Mouse (Mus musculus): ENCODE results near the gene Clcn6. TPM values are rescaled to one million over a fixed set of nuclear protein-coding genes. Genes with fewer than 3 reads are reported as not detected.

Gene Clcn6
- 8.2 and 9.0 TPM in 2 replicates for polyA plus RNA-seq (2012; ENCODE audit: insufficient read depth, insufficient read length, missing spikeins)

GRCm38 (mm10) chr4:148038600-148039253, at the start of gene Clcn6, which contains the start of gene Mthfr:
Gene Clcn6, minus strand, starts transcription at chr4:148038821.
Gene Mthfr, plus strand, starts transcription at chr4:148039077.
- TF ChIP-seq POLR2A (IDR thresholded peaks at IDR 0.05; ENCODE audit: borderline replicate concordance, low read depth, low read length) (no peak), CTCF (IDR thresholded peaks at IDR 0.05; ENCODE audit: low read depth, low read length) (no peak)
- H3K4me1 ChIP-seq (ENCODE audit: control insufficient read depth, insufficient read depth, low read length): peaks cover 23% of the 10 kb centered on the region

GRCm38 (mm10) chr4:148087907-148088527, 49.4 kb upstream of the Clcn6 start, which contains the start of gene Agtrap:
Gene Agtrap, minus strand, starts transcription at chr4:148088031.
- H3K27ac ChIP-seq (ENCODE audit: insufficient read depth, low read depth, low read length): peak within 1 kb of the TSS; percentile 38
- TF ChIP-seq POLR2A (IDR thresholded peaks at IDR 0.05; ENCODE audit: borderline replicate concordance, low read depth, low read length): no peak
- TF ChIP-seq CTCF (IDR thresholded peaks at IDR 0.05; ENCODE audit: low read depth, low read length): no peak
- peaks cover 30% of the 10 kb centered on the region for H3K4me1 ChIP-seq (ENCODE audit: control insufficient read depth, insufficient read depth, low read length)
- H3K4me3 ChIP-seq (ENCODE audit: insufficient read depth, low read length): peak within 1 kb of the TSS; percentile 81

More at GRCm38 (mm10) chr4:148038600-148039253, at the start of gene Clcn6, which contains the start of gene Mthfr:
- peak within 1 kb of the TSS; percentile 83 for H3K27ac ChIP-seq (ENCODE audit: insufficient read depth, low read depth, low read length)
- peak within 1 kb of the TSS; percentile 82 for H3K4me3 ChIP-seq (ENCODE audit: insufficient read depth, low read length)

- TF ChIP-seq POLR2A (IDR thresholded peaks at IDR 0.05; ENCODE audit: borderline replicate concordance, low read depth, low read length): no peak
- no peak for TF ChIP-seq CTCF (IDR thresholded peaks at IDR 0.05; ENCODE audit: low read depth, low read length)
- peak overlapping the region; percentile 81 for H3K4me3 ChIP-seq (ENCODE audit: insufficient read depth, low read length)
- H3K27ac ChIP-seq (ENCODE audit: insufficient read depth, low read depth, low read length): peak overlapping the region; percentile 38
- H3K4me1 ChIP-seq (ENCODE audit: control insufficient read depth, insufficient read depth, low read length): peaks cover 32% of the 10 kb centered on the region
These were observed 48.7 kb upstream of the Clcn6 start for GRCm38 (mm10) chr4:148087091-148087906.

GRCm38 (mm10) chr4:148085907-148086305, 47.3 kb upstream of the Clcn6 start:
- Histone ChIP-seq H3K4me3 (ENCODE audit: insufficient read depth, low read length) (no peak overlapping the region), H3K27ac (ENCODE audit: insufficient read depth, low read depth, low read length) (no peak overlapping the region)
- TF ChIP-seq CTCF (IDR thresholded peaks at IDR 0.05; ENCODE audit: low read depth, low read length): no peak
- no peak for TF ChIP-seq POLR2A (IDR thresholded peaks at IDR 0.05; ENCODE audit: borderline replicate concordance, low read depth, low read length)

GRCm38 (mm10) chr4:148085131-148085906, 46.7 kb upstream of the Clcn6 start:
- peaks cover 32% of the 10 kb centered on the region for H3K4me1 ChIP-seq (ENCODE audit: control insufficient read depth, insufficient read depth, low read length)
- H3K4me3 ChIP-seq (ENCODE audit: insufficient read depth, low read length): no peak overlapping the region
- no peak overlapping the region for H3K27ac ChIP-seq (ENCODE audit: insufficient read depth, low read depth, low read length)
- TF ChIP-seq POLR2A (IDR thresholded peaks at IDR 0.05; ENCODE audit: borderline replicate concordance, low read depth, low read length) (no peak), CTCF (IDR thresholded peaks at IDR 0.05; ENCODE audit: low read depth, low read length) (no peak)

More at GRCm38 (mm10) chr4:148085907-148086305, 47.3 kb upstream of the Clcn6 start:
- H3K4me1 ChIP-seq (ENCODE audit: control insufficient read depth, insufficient read depth, low read length): peaks cover 32% of the 10 kb centered on the region

- TF ChIP-seq CTCF (IDR thresholded peaks at IDR 0.05; ENCODE audit: low read depth, low read length) (no peak), POLR2A (IDR thresholded peaks at IDR 0.05; ENCODE audit: borderline replicate concordance, low read depth, low read length) (no peak)
- Histone ChIP-seq H3K4me3 (ENCODE audit: insufficient read depth, low read length) (no peak overlapping the region), H3K27ac (ENCODE audit: insufficient read depth, low read depth, low read length) (no peak overlapping the region), H3K4me1 (ENCODE audit: control insufficient read depth, insufficient read depth, low read length) (peaks cover 32% of the 10 kb centered on the region)
These were observed 45.7 kb upstream of the Clcn6 start for GRCm38 (mm10) chr4:148084261-148084714.

- no peak overlapping the region for H3K4me3 ChIP-seq (ENCODE audit: insufficient read depth, low read length)
- peaks cover 31% of the 10 kb centered on the region for H3K4me1 ChIP-seq (ENCODE audit: control insufficient read depth, insufficient read depth, low read length)
- no peak overlapping the region for H3K27ac ChIP-seq (ENCODE audit: insufficient read depth, low read depth, low read length)
- TF ChIP-seq POLR2A (IDR thresholded peaks at IDR 0.05; ENCODE audit: borderline replicate concordance, low read depth, low read length) (no peak), CTCF (IDR thresholded peaks at IDR 0.05; ENCODE audit: low read depth, low read length) (no peak)
These were observed 44.7 kb upstream of the Clcn6 start for GRCm38 (mm10) chr4:148083176-148083899.

GRCm38 (mm10) chr4:148082257-148083044, 43.8 kb upstream of the Clcn6 start:
- peaks cover 27% of the 10 kb centered on the region for H3K4me1 ChIP-seq (ENCODE audit: control insufficient read depth, insufficient read depth, low read length)
- TF ChIP-seq CTCF (IDR thresholded peaks at IDR 0.05; ENCODE audit: low read depth, low read length) (peak; percentile 49; the same call in 1 of the 2 replicates), POLR2A (IDR thresholded peaks at IDR 0.05; ENCODE audit: borderline replicate concordance, low read depth, low read length) (no peak)
- H3K4me3 ChIP-seq (ENCODE audit: insufficient read depth, low read length): no peak overlapping the region
- no peak overlapping the region for H3K27ac ChIP-seq (ENCODE audit: insufficient read depth, low read depth, low read length)

Measured in bone marrow macrophage, adult 2 months (primary cell).